Mouse (Mus musculus) kidney, adult 2 months (tissue): Measurements from ENCODE around the gene Thbs1.

Experiments used
- CTCF ChIP-seq: fragments of 200-500 bp; conservative IDR thresholded peaks from 2 replicates; pipeline ENCODE4 v1.5.1; 2011; ENCODE audit warnings: low read depth, mild to moderate bottlenecking, control low read depth, low read length, moderate library complexity, mixed read lengths; ENCODE audit not compliant: insufficient read depth, insufficient read length
- POLR2A ChIP-seq: fragments of 200-500 bp; IDR thresholded peaks from one replicate; pipeline ENCODE4 v1.6.1; 2011; ENCODE audit warnings: low read depth, low read length, control low read depth

DNA sequence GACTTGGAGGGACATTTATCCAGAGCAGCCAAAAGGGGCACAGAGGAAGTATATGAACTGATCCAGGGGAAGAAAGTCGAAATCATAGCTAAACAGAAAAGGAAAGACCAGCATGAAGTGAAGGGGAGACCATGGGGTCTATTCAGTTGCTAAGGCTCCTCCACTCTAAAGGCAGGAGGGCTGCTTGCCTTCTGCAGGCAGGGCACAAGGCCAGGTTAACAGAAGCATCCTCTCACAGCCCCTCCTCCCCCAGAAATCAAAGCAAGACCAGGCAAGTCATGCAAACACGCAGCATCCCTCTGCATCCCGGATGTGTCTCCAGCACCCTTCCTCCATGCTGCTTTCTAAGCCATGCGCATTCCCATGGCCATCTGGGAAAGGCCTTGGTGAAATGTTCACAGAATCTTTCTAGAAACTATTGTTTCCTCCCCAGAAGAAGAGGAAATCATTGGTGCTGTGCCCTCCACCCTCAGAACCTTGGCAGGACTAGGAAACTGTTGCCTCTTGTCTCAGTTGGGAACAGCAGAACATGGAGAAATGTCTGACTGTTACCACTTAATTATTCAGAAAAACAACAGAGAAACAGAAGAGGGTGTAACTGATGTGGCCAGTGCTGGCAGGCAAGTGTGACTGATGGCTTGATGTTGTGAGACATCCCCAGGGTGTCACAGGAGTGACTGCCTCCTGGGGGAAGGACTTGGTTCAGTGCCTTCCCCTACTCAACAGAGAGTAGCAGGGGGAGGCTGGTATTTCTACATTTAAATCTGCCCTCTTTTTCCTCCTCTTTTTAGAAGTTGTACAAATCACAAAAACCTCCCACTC, 36.9 kb downstream of the Thbs1 start:
- no peak for TF ChIP-seq CTCF
- TF ChIP-seq POLR2A: no peak
